Mouse (Mus musculus) kidney, adult 2 months (tissue): Measurements from ENCODE around the gene Endov. TPM values are rescaled to one million over a fixed set of nuclear protein-coding genes. Genes with fewer than 3 reads are reported as not detected.

Source experiments
- DNase-seq: peaks from one replicate; pipeline ENCODE4 v3.0.0; 2021
- H3K27ac ChIP-seq: fragments of 200-500 bp; 2 replicates; pipeline ENCODE4 v1.5.1; 2012; ENCODE audit warnings: low read depth, low read length, control low read depth, inconsistent platforms; ENCODE audit not compliant: insufficient read depth
- H3K27me3 ChIP-seq: fragments of 200-500 bp; replicated peaks from 2 replicates; pipeline ENCODE4 v1.6.1; 2012; ENCODE audit warnings: mild to moderate bottlenecking, moderate library complexity, low read length, inconsistent platforms; ENCODE audit not compliant: control insufficient read depth, insufficient read depth
- H3K36me3 ChIP-seq: fragments of 200-500 bp; 2 replicates; pipeline ENCODE4 v1.6.1; 2012; ENCODE audit warnings: mild to moderate bottlenecking, moderate library complexity, low read length, inconsistent platforms; ENCODE audit not compliant: control insufficient read depth, insufficient read depth
- H3K4me1 ChIP-seq: fragments of 200-500 bp; 2 replicates; pipeline ENCODE4 v1.6.1; 2011; ENCODE audit warnings: low read length; ENCODE audit not compliant: control insufficient read depth, insufficient read depth
- H3K4me3 ChIP-seq: fragments of 200-500 bp; 2 replicates; pipeline ENCODE4 v1.5.1; 2011; ENCODE audit warnings: mild to moderate bottlenecking, low read depth, low read length, control low read depth; ENCODE audit not compliant: insufficient read depth
- CTCF ChIP-seq: fragments of 200-500 bp; conservative IDR thresholded peaks from 2 replicates; pipeline ENCODE4 v1.5.1; 2011; ENCODE audit warnings: low read depth, mild to moderate bottlenecking, control low read depth, low read length, moderate library complexity, mixed read lengths; ENCODE audit not compliant: insufficient read depth, insufficient read length
- POLR2A ChIP-seq: fragments of 200-500 bp; IDR thresholded peaks from one replicate; pipeline ENCODE4 v1.6.1; 2011; ENCODE audit warnings: low read depth, low read length, control low read depth
- WGBS: fragments of 180-500 bp; shearing (Covaris S2); methylation state at CpG from one replicate; pipeline ENCODE4 v1.1.7; 2018; 5-methylcytosine and 5-hydroxymethylcytosine counted together
- polyA plus RNA-seq: library from polyadenylated mRNA; depleted of rRNA; stranded (reverse); fragments of >200 nt; gene quantifications from 2 replicates; pipeline ENCODE4 v1.2.3, GENCODE M21; 2012

Endov gene
- polyA plus RNA-seq, 1 experiment = 14.1 TPM

- no peak for DNase-seq
- Histone ChIP-seq H3K27ac (no peak overlapping the region), H3K27me3 (peaks cover 1% of the 10 kb centered on the region; the same call in 1 of the 2 replicates), H3K4me1 (no peaks in the 10 kb centered on the region), H3K36me3 (no peaks in the 10 kb centered on the region), H3K4me3 (no peak overlapping the region)
- 50% methylated on average over 9 of the region's 9 CpGs for WGBS
- peak; percentile 27; the same call in 1 of the 2 replicates for TF ChIP-seq CTCF
- TF ChIP-seq POLR2A = no peak
Observed at GRCm38 (mm10) chr11:119542371-119542770, 51.2 kb downstream of the Endov start.

- Histone ChIP-seq H3K27me3 (peaks cover 4% of the 10 kb centered on the region), H3K27ac (no peak overlapping the region), H3K36me3 (no peaks in the 10 kb centered on the region), H3K4me3 (no peak overlapping the region), H3K4me1 (no peaks in the 10 kb centered on the region)
- WGBS = 72% methylated on average over 5 of the region's 5 CpGs
- DNase-seq = no peak
- no peak for TF ChIP-seq CTCF
- TF ChIP-seq POLR2A = no peak
Observed at GRCm38 (mm10) chr11:119542886-119543285, 51.7 kb downstream of the Endov start.

- no peak for DNase-seq
- TF ChIP-seq CTCF (no peak), POLR2A (no peak)
- no peaks in the 10 kb centered on the region for H3K36me3 ChIP-seq
- H3K4me1 ChIP-seq = no peaks in the 10 kb centered on the region
- 65% methylated on average over 16 of the region's 16 CpGs for WGBS
- no peak overlapping the region for H3K4me3 ChIP-seq
- H3K27ac ChIP-seq = no peak overlapping the region
- peaks cover 6% of the 10 kb centered on the region for H3K27me3 ChIP-seq
Observed at GRCm38 (mm10) chr11:119543816-119544517, 52.8 kb downstream of the Endov start.

- no peak overlapping the region for H3K4me3 ChIP-seq
- no peaks in the 10 kb centered on the region for H3K4me1 ChIP-seq
- WGBS = 86% methylated on average over 15 of the region's 15 CpGs
- H3K36me3 ChIP-seq = no peaks in the 10 kb centered on the region
- DNase-seq = no peak
- peaks cover 6% of the 10 kb centered on the region for H3K27me3 ChIP-seq
- TF ChIP-seq CTCF (no peak), POLR2A (no peak)
- no peak overlapping the region for H3K27ac ChIP-seq
Observed at GRCm38 (mm10) chr11:119544518-119545105, 53.5 kb downstream of the Endov start.

- H3K27me3 ChIP-seq = peaks cover 6% of the 10 kb centered on the region
- DNase-seq = no peak
- 53% methylated on average over 3 of the region's 3 CpGs for WGBS
Observed at GRCm38 (mm10) chr11:119545281-119545680, 54.1 kb downstream of the Endov start.

GRCm38 (mm10) chr11:119545741-119546495 is 54.8 kb downstream of the Endov start:
- H3K27me3 ChIP-seq = peaks cover 6% of the 10 kb centered on the region
- TF ChIP-seq POLR2A = no peak
- no peak for TF ChIP-seq CTCF
- H3K27ac ChIP-seq = no peak overlapping the region
- no peaks in the 10 kb centered on the region for H3K4me1 ChIP-seq
- H3K4me3 ChIP-seq = no peak overlapping the region
- DNase-seq = no peak
- WGBS = 9% methylated on average over 10 of the region's 10 CpGs
- H3K36me3 ChIP-seq = no peaks in the 10 kb centered on the region

More at GRCm38 (mm10) chr11:119545281-119545680, 54.1 kb downstream of the Endov start:
- Histone ChIP-seq H3K36me3 (no peaks in the 10 kb centered on the region), H3K4me3 (no peak overlapping the region), H3K27ac (no peak overlapping the region), H3K4me1 (no peaks in the 10 kb centered on the region)
- TF ChIP-seq POLR2A (no peak), CTCF (no peak)

- Histone ChIP-seq H3K27ac (no peak overlapping the region), H3K36me3 (no peaks in the 10 kb centered on the region), H3K4me1 (no peaks in the 10 kb centered on the region), H3K4me3 (no peak overlapping the region), H3K27me3 (peaks cover 6% of the 10 kb centered on the region)
- 1% methylated on average over 46 of the region's 46 CpGs for WGBS
- no peak for DNase-seq
- no peak for TF ChIP-seq CTCF
- TF ChIP-seq POLR2A = no peak
Observed at GRCm38 (mm10) chr11:119546496-119547182, 55.5 kb downstream of the Endov start.
